In the genomic region with DNA sequence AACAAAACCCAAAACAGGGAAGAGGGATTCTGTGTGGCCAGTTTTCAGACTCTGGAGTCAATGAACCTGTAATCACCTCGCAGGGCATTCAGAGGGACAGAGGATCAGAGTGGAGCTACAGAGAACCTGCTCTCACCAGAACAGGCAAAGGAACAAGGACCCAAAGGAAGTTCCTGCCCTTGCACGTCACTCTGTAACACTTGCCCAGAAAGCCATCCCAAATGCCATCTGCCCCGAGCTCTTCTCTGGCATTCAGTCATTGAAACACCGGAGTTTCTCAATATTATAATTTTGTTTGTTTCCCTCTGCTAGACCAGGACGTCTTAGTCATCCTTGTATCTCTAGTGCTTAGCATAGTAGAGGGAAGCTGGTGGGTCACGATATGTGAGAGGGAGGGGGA, we compare ENCODE assay signal across 15 mouse cellular contexts. TPM values are rescaled to one million over a fixed set of nuclear protein-coding genes. Genes with fewer than 3 reads are reported as not detected.
A peak's percentile ranks its signal among the peaks of the same experiment; 100 is the strongest.
DNase-seq lines count a peak whose midpoint lies in the region; ATAC-seq lines count a peak whose summit lies in the region.
"Had no signal": no experiment of that assay in that cellular context is flagged by ENCODE, and none has a peak within 500 bp of the region (broad histone marks: within the 10 kb centered on the region; RNA-seq: fewer than 3 reads in every experiment).

No protein-coding gene starts in this region.

- H3K27me3 ChIP-seq in hindbrain, embryonic 15.5 days = no peaks in the 10 kb centered on the region
- H3K27me3 ChIP-seq in hindbrain, embryonic 12.5 days = no peaks in the 10 kb centered on the region
- no peaks in the 10 kb centered on the region for H3K27me3 ChIP-seq in neural tube, embryonic 12.5 days (replicated peaks)

- DNase-seq in NIH3T3 (ENCODE audit: low read depth) = peak; percentile 22
- DNase-seq in cerebellum, postnatal 10 days = peak; percentile 36 to 42
- no peak for DNase-seq in left cerebral cortex, adult 9 months (ENCODE audit: low spot score in 2 of 2)
- DNase-seq: adrenal gland, postnatal 36 days; heart, postnatal 4 days; lung, postnatal 4 days; spleen, adult 18-20 months; thymus, adult 2 months had no signal

- H3K4me2 ChIP-seq in hindbrain, embryonic 15.5 days = no peak overlapping the region
- no peak overlapping the region for H3K4me2 ChIP-seq in hindbrain, embryonic 12.5 days (replicated peaks)
- no peak overlapping the region for H3K4me2 ChIP-seq in neural tube, embryonic 12.5 days (replicated peaks)
- H3K4me2 ChIP-seq: liver, embryonic 11.5 days had no signal

- ATAC-seq in hindbrain, embryonic 15.5 days (ENCODE audit: low FRiP score, low read depth) = no peak
- no peak for ATAC-seq in hindbrain, embryonic 12.5 days (ENCODE audit: low FRiP score)
- ATAC-seq in neural tube, embryonic 12.5 days (ENCODE audit: low FRiP score, low read depth) = no peak
- ATAC-seq in frontal cortex, adult (ENCODE audit: low TSS enrichment) = no peak
- ATAC-seq: midbrain, embryonic 16.5 days had no signal

- no peak overlapping the region for H3K4me3 ChIP-seq in hindbrain, embryonic 15.5 days
- H3K4me3 ChIP-seq in hindbrain, embryonic 12.5 days = no peak overlapping the region
- H3K4me3 ChIP-seq in neural tube, embryonic 12.5 days = no peak overlapping the region

- H3K4me1 ChIP-seq in hindbrain, embryonic 15.5 days (replicated peaks) = peaks cover 18% of the 10 kb centered on the region
- H3K4me1 ChIP-seq in hindbrain, embryonic 12.5 days = peaks cover 14% of the 10 kb centered on the region
- peaks cover 24% of the 10 kb centered on the region for H3K4me1 ChIP-seq in neural tube, embryonic 12.5 days

- 84% methylated on average over 6 of the region's 6 CpGs for WGBS in hindbrain, embryonic 15.5 days
- WGBS in hindbrain, embryonic 12.5 days = 89% methylated on average over 6 of the region's 6 CpGs
- 81% methylated on average over 6 of the region's 6 CpGs for whole genome bisulfite sequencing in neural tube, embryonic 12.5 days

- H3K9me3 ChIP-seq in hindbrain, embryonic 15.5 days = no peaks in the 10 kb centered on the region
- H3K9me3 ChIP-seq in hindbrain, embryonic 12.5 days (replicated peaks) = no peaks in the 10 kb centered on the region
- no peaks in the 10 kb centered on the region for H3K9me3 ChIP-seq in neural tube, embryonic 12.5 days

- peak overlapping the region; percentile 66; the same call in 1 of the 2 replicates for H3K27ac ChIP-seq in hindbrain, embryonic 15.5 days (replicated peaks)
- no peak overlapping the region for H3K27ac ChIP-seq in hindbrain, embryonic 12.5 days
- peak overlapping the region; percentile 23; the same call in 1 of the 2 replicates for H3K27ac ChIP-seq in neural tube, embryonic 12.5 days

- no peak overlapping the region for H3K9ac ChIP-seq in hindbrain, embryonic 15.5 days
- H3K9ac ChIP-seq in hindbrain, embryonic 12.5 days = no peak overlapping the region
- H3K9ac ChIP-seq in neural tube, embryonic 12.5 days = no peak overlapping the region

- peaks cover 21% of the 10 kb centered on the region for H3K36me3 ChIP-seq in hindbrain, embryonic 15.5 days
- H3K36me3 ChIP-seq in hindbrain, embryonic 12.5 days = peaks cover 35% of the 10 kb centered on the region
- peaks cover 7% of the 10 kb centered on the region for H3K36me3 ChIP-seq in neural tube, embryonic 12.5 days

RNA-seq across cellular contexts. Expression of gene Fam83c, which starts 39.0 kb away (rescaled TPM):
- polyA plus RNA-seq in hindbrain, embryonic 15.5 days (2015; fragmentation: Nextera tagmentation; extraction: Ambion mirVana) = 0.45 and 0.82 TPM in 2 replicates
- 0.41 and 0.46 TPM in 2 replicates for polyA plus RNA-seq in hindbrain, embryonic 12.5 days (2016; fragmentation: Nextera tagmentation; extraction: Ambion mirVana)
- polyA plus RNA-seq in neural tube, embryonic 12.5 days (2016; fragmentation: Nextera tagmentation; extraction: Ambion mirVana) = 0.63 TPM in 2 replicates
- polyA plus RNA-seq: frontal cortex, adult 2 months had no signal

RNA-seq across cellular contexts. Expression of gene Eif6, which starts 46.9 kb away (rescaled TPM):
- polyA plus RNA-seq in hindbrain, embryonic 15.5 days (2015; fragmentation: Nextera tagmentation; extraction: Ambion mirVana) = 148 and 155 TPM in 2 replicates
- polyA plus RNA-seq in hindbrain, embryonic 12.5 days (2016; fragmentation: Nextera tagmentation; extraction: Ambion mirVana) = 151 and 160 TPM in 2 replicates
- polyA plus RNA-seq in neural tube, embryonic 12.5 days (2016; fragmentation: Nextera tagmentation; extraction: Ambion mirVana) = 173 and 177 TPM in 2 replicates

RNA-seq across cellular contexts. Expression of gene BC029722, which starts 54.4 kb away (rescaled TPM):
- polyA plus RNA-seq in hindbrain, embryonic 15.5 days (2015; fragmentation: Nextera tagmentation; extraction: Ambion mirVana) = 39.1 and 42.7 TPM in 2 replicates
- 17.1 and 17.3 TPM in 2 replicates for polyA plus RNA-seq in hindbrain, embryonic 12.5 days (2016; fragmentation: Nextera tagmentation; extraction: Ambion mirVana)
- polyA plus RNA-seq in neural tube, embryonic 12.5 days (2016; fragmentation: Nextera tagmentation; extraction: Ambion mirVana) = 20.8 and 23.7 TPM in 2 replicates

RNA-seq across cellular contexts. Expression of gene Uqcc1, which starts 56.5 kb away (rescaled TPM):
- polyA plus RNA-seq in hindbrain, embryonic 15.5 days (2015; fragmentation: Nextera tagmentation; extraction: Ambion mirVana) = 64.2 and 65.0 TPM in 2 replicates
- 65.5 and 70.0 TPM in 2 replicates for polyA plus RNA-seq in hindbrain, embryonic 12.5 days (2016; fragmentation: Nextera tagmentation; extraction: Ambion mirVana)
- 74.5 and 74.6 TPM in 2 replicates for polyA plus RNA-seq in neural tube, embryonic 12.5 days (2016; fragmentation: Nextera tagmentation; extraction: Ambion mirVana)

Comparison
In these comparisons a context has a peak if more than half of its experiments do, and no peak if none do; other contexts are left out.
1. DNase-seq: peak in NIH3T3 (single experiment) and cerebellum, postnatal 10 days (2 of 2); none in left cerebral cortex, adult 9 months (0 of 2).